Mouse (Mus musculus) hindbrain, embryonic 13.5 days (tissue): ENCODE measurements around the gene Gm14226. TPM values are rescaled to one million over a fixed set of nuclear protein-coding genes. Genes with fewer than 3 reads are reported as not detected.

Experiments
- ATAC-seq: fragments of 200-750 bp; cut with Nextera tagmentation; 2 replicates; pipeline ENCODE4 v1.8.0; 2017; ENCODE audit warnings: moderate TSS enrichment; ENCODE audit not compliant: low FRiP score
- H3K27ac ChIP-seq: fragments of 300-500 bp; sonication (generic); 2 replicates; pipeline ENCODE4 v1.5.1; 2015; ENCODE audit warnings: inconsistent platforms, mild to moderate bottlenecking, moderate library complexity
- H3K27me3 ChIP-seq: fragments of 300-500 bp; sonication (generic); 2 replicates; pipeline ENCODE4 v1.6.1; 2015; ENCODE audit warnings: mild to moderate bottlenecking, inconsistent platforms
- H3K36me3 ChIP-seq: fragments of 300-500 bp; sonication (generic); 2 replicates; pipeline ENCODE4 v1.6.1; 2015; ENCODE audit warnings: mild to moderate bottlenecking, inconsistent platforms
- H3K4me1 ChIP-seq: fragments of 300-500 bp; sonication (generic); replicated peaks from 2 replicates; pipeline ENCODE4 v1.6.1; 2015; ENCODE audit warnings: inconsistent platforms
- H3K4me2 ChIP-seq: fragments of 300-500 bp; sonication (generic); 2 replicates; pipeline ENCODE4 v1.6.1; 2015; ENCODE audit warnings: inconsistent platforms, mild to moderate bottlenecking, moderate library complexity
- H3K4me3 ChIP-seq: fragments of 300-500 bp; sonication (generic); 2 replicates; pipeline ENCODE4 v1.5.1; 2015; ENCODE audit warnings: mild to moderate bottlenecking, inconsistent platforms
- H3K9ac ChIP-seq: fragments of 300-500 bp; sonication (generic); 2 replicates; pipeline ENCODE4 v1.6.1; 2015; ENCODE audit warnings: mild to moderate bottlenecking, inconsistent platforms
- H3K9me3 ChIP-seq: fragments of 300-500 bp; sonication (generic); 2 replicates; pipeline ENCODE4 v1.6.1; 2016; ENCODE audit warnings: inconsistent platforms
- WGBS: fragments of 180-500 bp; shearing (Covaris S2); methylation state at CpG from one replicate; pipeline ENCODE4 v1.1.7; 2015; 5-methylcytosine and 5-hydroxymethylcytosine counted together
- polyA plus RNA-seq: library from polyadenylated mRNA; unstranded; fragments of >200 nt; fragmentation: Nextera tagmentation; extraction: Ambion mirVana; gene quantifications from 2 replicates; pipeline ENCODE4 v1.2.1, GENCODE M21; 2015

The Gm14226 gene
- polyA plus RNA-seq, 1 experiment from 2014 or later: 0.16 TPM

GRCm38 (mm10) chr2:155075649-155076048 is 57.6 kb downstream of the Gm14226 start:
- H3K4me3 ChIP-seq: no peak overlapping the region
- H3K27ac ChIP-seq: no peak overlapping the region
- no peaks in the 10 kb centered on the region for H3K27me3 ChIP-seq
- no peak for ATAC-seq
- peak overlapping the region; percentile 74; the same call in 1 of the 2 replicates for H3K4me2 ChIP-seq
- no peaks in the 10 kb centered on the region for H3K9me3 ChIP-seq
- H3K36me3 ChIP-seq: no peaks in the 10 kb centered on the region
- H3K4me1 ChIP-seq: peaks cover 21% of the 10 kb centered on the region
- WGBS: 87% methylated on average over 6 of the region's 6 CpGs
- H3K9ac ChIP-seq: no peak overlapping the region

Other genes starting within 250 kb of the Gm14226 start
- not detected in 2 replicates for gene Gm14214, start 248.2 kb upstream of the Gm14226 start, polyA plus RNA-seq
- 25.3 and 27.5 TPM in 2 replicates for gene Raly, start 227.2 kb upstream of the Gm14226 start, polyA plus RNA-seq
- gene a, start 226.9 kb upstream of the Gm14226 start, polyA plus RNA-seq: 1.4 TPM in 2 replicates
- gene Eif2s2, start 125.3 kb upstream of the Gm14226 start, polyA plus RNA-seq: 83.9 and 87.3 TPM in 2 replicates
- 36.0 and 37.1 TPM in 2 replicates for gene Ahcy, start 56.2 kb downstream of the Gm14226 start, polyA plus RNA-seq
- 46.6 and 51.9 TPM in 2 replicates for gene Itch, start 115.2 kb downstream of the Gm14226 start, polyA plus RNA-seq
- gene Dynlrb1, start 218.3 kb downstream of the Gm14226 start, polyA plus RNA-seq: 666 and 685 TPM in 2 replicates